Mouse (Mus musculus): Measurements from ENCODE around the gene Gm10518. TPM values are rescaled to one million over a fixed set of nuclear protein-coding genes. Genes with fewer than 3 reads are reported as not detected.

The Gm10518 gene
- polyA plus RNA-seq (2012; ENCODE audit: insufficient read depth, insufficient read length, missing spikeins): not detected in 2 replicates

DNA sequence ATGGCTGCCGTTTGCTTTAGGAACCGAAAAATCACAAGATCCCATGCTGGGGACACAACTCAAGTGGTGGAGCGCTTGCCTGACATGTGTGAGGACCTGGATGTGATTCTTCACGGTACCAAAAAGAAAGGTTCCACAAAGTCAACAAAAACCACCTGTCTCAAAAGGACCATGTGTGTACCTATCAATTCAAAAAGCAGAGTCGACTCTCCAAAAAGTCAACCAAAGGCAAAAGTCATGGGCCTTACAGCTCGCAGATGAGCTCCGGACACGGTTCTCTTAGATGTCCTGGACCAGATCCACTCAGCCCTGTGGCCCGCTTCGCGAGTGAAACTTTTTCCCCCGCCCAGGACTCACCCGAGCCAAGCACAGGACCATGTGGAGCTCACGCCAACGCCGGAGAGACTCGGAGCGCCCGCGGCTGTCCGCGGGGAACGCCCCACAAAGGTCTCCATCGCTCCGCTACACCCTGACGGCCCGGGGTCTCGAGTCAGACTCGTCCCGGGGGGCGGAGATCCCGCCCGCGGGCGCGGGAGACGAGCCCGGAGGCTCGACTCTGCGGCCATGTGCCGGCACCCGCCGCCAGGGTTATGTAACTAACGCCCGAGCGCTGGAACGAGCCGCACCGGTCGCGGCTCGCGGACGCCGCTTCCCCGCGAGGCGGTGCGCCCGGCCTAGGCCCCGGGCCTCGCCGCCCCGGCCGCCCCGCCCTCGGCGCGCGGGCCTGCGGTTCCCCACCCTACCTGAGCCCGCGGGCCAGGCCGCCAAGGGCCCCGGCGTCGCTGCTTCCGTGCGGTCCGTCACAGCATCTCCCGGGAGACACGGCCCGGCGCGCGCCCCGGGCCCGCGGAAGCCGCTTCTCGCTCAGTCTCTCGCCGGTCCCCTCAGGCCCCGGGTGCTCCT is at the start of gene Gm10518:
Gm10518 (plus strand) TSS at position 767 of the 903 bp plus-strand sequence.
- TF ChIP-seq CTCF (IDR thresholded peaks at IDR 0.05; ENCODE audit: low read depth, low read length) (no peak), POLR2A (IDR thresholded peaks at IDR 0.05; ENCODE audit: borderline replicate concordance, low read depth, low read length) (no peak)
- H3K27ac ChIP-seq (ENCODE audit: insufficient read depth, low read depth, low read length): peak within 1 kb of the TSS; percentile 82
- peaks cover 13% of the 10 kb centered on the region for H3K4me1 ChIP-seq (ENCODE audit: control insufficient read depth, insufficient read depth, low read length)
- H3K4me3 ChIP-seq (ENCODE audit: insufficient read depth, low read length): peak within 1 kb of the TSS; percentile 96

DNA sequence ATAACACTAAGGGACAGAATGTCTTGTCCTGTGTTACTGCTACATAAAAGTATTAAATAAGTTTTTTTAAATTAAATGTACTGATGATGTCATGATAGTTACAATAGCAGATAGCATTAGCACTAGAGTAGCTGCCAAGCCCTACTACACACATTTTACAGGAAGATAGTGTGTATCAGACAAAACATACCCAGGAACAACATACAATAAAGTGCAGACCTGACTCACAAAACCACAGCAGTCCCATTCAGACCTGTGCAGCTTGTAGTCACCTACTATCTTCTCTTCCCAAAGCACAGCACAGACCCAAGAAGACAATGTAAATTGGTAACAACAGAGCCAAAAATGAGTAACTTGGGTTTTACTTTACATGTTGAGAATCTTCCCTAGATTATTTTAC is 46.7 kb upstream of the Gm10518 start:
- no peak overlapping the region for H3K27ac ChIP-seq (ENCODE audit: insufficient read depth, low read depth, low read length)
- TF ChIP-seq CTCF (IDR thresholded peaks at IDR 0.05; ENCODE audit: low read depth, low read length): no peak
- TF ChIP-seq POLR2A (IDR thresholded peaks at IDR 0.05; ENCODE audit: borderline replicate concordance, low read depth, low read length): no peak
- H3K4me1 ChIP-seq (ENCODE audit: control insufficient read depth, insufficient read depth, low read length): peaks cover 5% of the 10 kb centered on the region
- H3K4me3 ChIP-seq (ENCODE audit: insufficient read depth, low read length): no peak overlapping the region

DNA sequence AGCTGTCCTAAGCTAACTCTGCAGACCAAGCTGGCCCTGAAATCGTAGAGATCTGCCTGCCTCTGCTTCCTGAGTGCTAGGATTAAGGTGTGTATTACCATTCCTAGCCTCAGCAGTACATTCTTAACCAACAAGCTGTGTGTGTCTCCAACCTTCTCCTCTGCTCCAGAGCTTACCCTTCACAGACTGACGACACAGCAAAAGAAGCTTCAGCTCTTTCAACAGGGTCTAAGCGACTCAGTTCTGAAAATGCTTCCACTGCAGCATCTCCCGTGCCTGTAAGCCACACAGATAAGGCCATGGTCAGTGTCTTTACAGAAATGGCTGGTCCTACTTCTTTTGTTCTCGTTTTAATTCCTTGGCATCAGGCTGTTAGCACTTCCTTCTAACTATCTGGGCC is 43.1 kb upstream of the Gm10518 start:
- H3K4me1 ChIP-seq (ENCODE audit: control insufficient read depth, insufficient read depth, low read length): peaks cover 5% of the 10 kb centered on the region
- no peak overlapping the region for H3K27ac ChIP-seq (ENCODE audit: insufficient read depth, low read depth, low read length)
- TF ChIP-seq CTCF (IDR thresholded peaks at IDR 0.05; ENCODE audit: low read depth, low read length) (no peak), POLR2A (IDR thresholded peaks at IDR 0.05; ENCODE audit: borderline replicate concordance, low read depth, low read length) (no peak)
- no peak overlapping the region for H3K4me3 ChIP-seq (ENCODE audit: insufficient read depth, low read length)

DNA sequence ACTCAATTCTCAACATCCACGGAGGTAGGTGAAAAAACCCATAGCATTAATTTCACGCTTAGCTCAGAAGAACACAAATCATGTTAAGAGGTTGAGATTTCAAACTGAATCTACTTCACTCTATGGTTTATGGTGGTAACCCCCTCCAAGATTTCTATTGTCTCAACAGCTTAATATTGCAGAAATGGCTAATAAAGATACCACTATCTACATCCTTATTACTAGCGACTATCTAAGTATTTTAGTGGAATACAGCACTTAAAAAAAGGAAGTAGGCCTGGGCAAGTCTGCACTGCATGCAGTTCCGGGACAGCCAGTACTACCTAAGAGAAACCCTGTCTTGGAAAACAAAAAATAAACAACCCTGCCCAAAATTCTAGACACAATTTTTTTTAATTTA is 42.6 kb upstream of the Gm10518 start:
- TF ChIP-seq POLR2A (IDR thresholded peaks at IDR 0.05; ENCODE audit: borderline replicate concordance, low read depth, low read length): no peak
- no peak for TF ChIP-seq CTCF (IDR thresholded peaks at IDR 0.05; ENCODE audit: low read depth, low read length)
- no peak overlapping the region for H3K4me3 ChIP-seq (ENCODE audit: insufficient read depth, low read length)
- peaks cover 5% of the 10 kb centered on the region for H3K4me1 ChIP-seq (ENCODE audit: control insufficient read depth, insufficient read depth, low read length)
- no peak overlapping the region for H3K27ac ChIP-seq (ENCODE audit: insufficient read depth, low read depth, low read length)

DNA sequence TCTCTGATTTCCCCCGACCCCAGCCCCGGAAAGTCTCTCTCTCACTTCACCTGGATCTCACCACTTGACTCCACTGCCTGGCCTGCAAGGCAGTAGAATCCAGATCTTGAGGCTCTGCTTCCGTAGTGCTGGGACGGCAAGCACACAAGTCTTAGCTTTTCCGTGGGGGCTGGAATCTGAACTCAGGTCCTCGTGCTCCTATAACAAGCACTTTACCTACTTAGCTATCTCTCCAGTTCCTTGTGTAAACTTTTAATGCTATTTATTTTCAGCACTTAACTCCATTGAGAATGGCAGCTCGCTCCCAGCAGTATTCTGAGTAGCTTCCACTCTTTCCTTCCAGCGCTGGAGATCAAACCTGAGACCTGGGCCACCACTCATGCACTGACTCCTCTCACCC is 26.3 kb upstream of the Gm10518 start:
- H3K27ac ChIP-seq (ENCODE audit: insufficient read depth, low read depth, low read length): no peak overlapping the region
- TF ChIP-seq POLR2A (IDR thresholded peaks at IDR 0.05; ENCODE audit: borderline replicate concordance, low read depth, low read length) (no peak), CTCF (IDR thresholded peaks at IDR 0.05; ENCODE audit: low read depth, low read length) (no peak)
- H3K4me1 ChIP-seq (ENCODE audit: control insufficient read depth, insufficient read depth, low read length): no peaks in the 10 kb centered on the region
- H3K4me3 ChIP-seq (ENCODE audit: insufficient read depth, low read length): no peak overlapping the region

DNA sequence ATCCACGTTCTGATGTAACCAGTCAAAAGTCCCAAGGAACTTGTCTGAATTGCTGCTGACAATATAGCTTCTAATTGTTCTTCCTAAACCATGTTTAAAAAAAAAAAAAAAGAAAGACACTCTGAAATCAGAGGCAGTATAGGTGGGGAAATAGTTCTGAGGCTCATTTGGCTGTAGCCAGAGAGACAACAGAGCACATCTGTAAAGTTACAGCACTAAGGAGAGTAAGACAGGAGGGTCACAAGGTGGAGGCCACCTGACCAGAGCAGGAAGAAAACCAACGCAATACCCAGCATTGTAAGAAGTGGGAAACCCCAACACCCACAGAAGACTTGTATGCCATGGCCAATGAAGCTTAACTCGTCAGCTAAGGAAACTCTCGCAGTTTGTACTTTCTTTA is 19.1 kb upstream of the Gm10518 start:
- TF ChIP-seq POLR2A (IDR thresholded peaks at IDR 0.05; ENCODE audit: borderline replicate concordance, low read depth, low read length) (no peak), CTCF (IDR thresholded peaks at IDR 0.05; ENCODE audit: low read depth, low read length) (no peak)
- Histone ChIP-seq H3K4me3 (ENCODE audit: insufficient read depth, low read length) (no peak overlapping the region), H3K4me1 (ENCODE audit: control insufficient read depth, insufficient read depth, low read length) (no peaks in the 10 kb centered on the region), H3K27ac (ENCODE audit: insufficient read depth, low read depth, low read length) (no peak overlapping the region)

DNA sequence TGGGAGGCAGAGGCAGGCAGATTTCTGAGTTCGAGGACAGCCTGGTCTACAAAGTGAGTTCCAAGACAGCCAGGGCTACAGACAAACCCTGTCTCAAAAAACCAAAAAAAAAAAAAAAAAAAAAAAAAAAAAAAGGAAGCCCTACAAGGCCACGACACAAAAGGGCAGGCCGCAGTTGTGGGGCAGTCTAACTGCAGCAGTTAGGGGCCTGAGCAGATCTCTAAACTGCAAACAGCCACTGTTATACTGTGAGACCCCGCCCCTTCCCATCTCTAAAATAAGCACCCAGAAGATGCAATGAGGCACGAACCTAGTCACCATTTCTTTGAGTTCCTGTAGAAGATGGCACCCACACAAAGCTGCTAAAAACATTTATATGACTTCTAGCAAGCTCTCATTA is 17.7 kb upstream of the Gm10518 start:
- TF ChIP-seq CTCF (IDR thresholded peaks at IDR 0.05; ENCODE audit: low read depth, low read length) (no peak), POLR2A (IDR thresholded peaks at IDR 0.05; ENCODE audit: borderline replicate concordance, low read depth, low read length) (no peak)
- Histone ChIP-seq H3K27ac (ENCODE audit: insufficient read depth, low read depth, low read length) (no peak overlapping the region), H3K4me3 (ENCODE audit: insufficient read depth, low read length) (no peak overlapping the region), H3K4me1 (ENCODE audit: control insufficient read depth, insufficient read depth, low read length) (no peaks in the 10 kb centered on the region)

DNA sequence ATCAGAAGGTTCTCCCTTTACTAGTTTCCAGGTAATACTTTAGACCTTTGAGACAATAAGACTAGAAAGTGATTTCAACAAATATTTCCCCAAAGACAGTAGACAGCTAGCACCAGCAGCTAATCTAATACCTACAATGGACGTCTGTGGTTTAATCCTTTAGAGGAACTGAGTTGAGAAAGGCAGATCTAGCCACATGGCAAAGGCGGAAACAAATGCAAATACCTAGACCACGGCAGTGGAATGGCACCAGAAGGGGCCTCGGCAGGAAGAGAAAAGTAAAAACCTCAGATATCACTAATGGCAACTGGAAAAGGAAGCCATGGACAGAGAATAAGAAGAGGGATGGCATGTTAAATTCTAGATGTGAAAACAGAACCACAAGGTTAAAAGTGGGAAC is 15.9 kb upstream of the Gm10518 start:
- H3K4me3 ChIP-seq (ENCODE audit: insufficient read depth, low read length): no peak overlapping the region
- no peak overlapping the region for H3K27ac ChIP-seq (ENCODE audit: insufficient read depth, low read depth, low read length)
- H3K4me1 ChIP-seq (ENCODE audit: control insufficient read depth, insufficient read depth, low read length): no peaks in the 10 kb centered on the region
- TF ChIP-seq POLR2A (IDR thresholded peaks at IDR 0.05; ENCODE audit: borderline replicate concordance, low read depth, low read length) (no peak), CTCF (IDR thresholded peaks at IDR 0.05; ENCODE audit: low read depth, low read length) (no peak)

DNA sequence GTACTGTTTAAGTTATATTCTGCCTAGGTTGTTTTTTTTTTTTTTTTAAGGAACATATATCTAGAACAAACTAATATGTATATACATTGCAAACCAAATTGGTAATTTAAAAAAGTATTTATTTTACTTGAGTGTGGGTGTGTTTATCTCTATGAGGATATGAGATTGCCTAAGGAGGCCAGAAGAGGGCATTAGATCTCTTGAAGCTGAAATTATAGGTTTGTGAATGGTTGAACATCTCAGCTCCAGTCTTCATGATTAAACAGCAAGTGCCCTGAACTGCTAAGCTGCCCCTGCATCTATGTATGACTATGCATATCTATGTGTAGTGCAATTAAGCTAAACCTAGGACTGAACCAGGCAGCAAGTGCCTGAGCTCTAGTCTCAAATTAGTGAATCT is 4.4 kb upstream of the Gm10518 start:
- H3K27ac ChIP-seq (ENCODE audit: insufficient read depth, low read depth, low read length): no peak overlapping the region
- TF ChIP-seq POLR2A (IDR thresholded peaks at IDR 0.05; ENCODE audit: borderline replicate concordance, low read depth, low read length) (no peak), CTCF (IDR thresholded peaks at IDR 0.05; ENCODE audit: low read depth, low read length) (no peak)
- peaks cover 9% of the 10 kb centered on the region for H3K4me1 ChIP-seq (ENCODE audit: control insufficient read depth, insufficient read depth, low read length)
- H3K4me3 ChIP-seq (ENCODE audit: insufficient read depth, low read length): no peak overlapping the region

DNA sequence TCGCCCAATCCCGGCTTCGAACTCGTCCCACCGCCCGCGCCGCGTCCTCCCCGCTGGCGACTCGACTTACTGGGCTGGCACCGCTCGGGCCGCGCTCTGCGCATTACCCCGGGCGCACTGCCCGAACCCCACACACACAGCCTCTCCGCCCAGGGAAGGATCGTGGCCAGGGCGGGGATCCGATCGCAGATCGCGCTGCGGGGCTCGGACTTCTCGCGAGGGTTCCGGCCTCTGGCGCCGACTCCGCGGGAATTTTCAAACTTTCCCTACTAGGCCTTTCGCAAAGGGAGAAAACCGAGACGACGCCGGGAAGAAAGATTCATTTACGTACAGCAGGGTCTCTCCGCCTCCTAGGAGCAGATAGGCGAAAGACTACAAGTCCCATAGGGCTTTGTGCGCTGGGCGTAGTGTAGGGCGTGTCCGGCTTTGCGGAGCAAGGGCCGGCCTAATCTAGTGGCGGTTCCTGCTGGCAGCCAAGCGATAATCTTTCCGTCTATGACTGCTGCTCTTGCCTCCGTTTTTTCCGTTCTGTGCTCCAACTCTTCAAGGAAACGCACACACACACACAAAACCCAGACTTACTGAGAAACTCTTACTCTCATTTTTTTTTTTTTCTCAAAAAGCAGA is 450 bp downstream of the Gm10518 start, which contains the start of gene Ahctf1:
Ahctf1 (minus strand) TSS at position 168 of the 627 bp plus-strand sequence.
- H3K27ac ChIP-seq (ENCODE audit: insufficient read depth, low read depth, low read length): peak within 1 kb of the TSS; percentile 82
- peak; percentile 80; the same call in 1 of the 2 replicates for TF ChIP-seq POLR2A (IDR thresholded peaks at IDR 0.05; ENCODE audit: borderline replicate concordance, low read depth, low read length)
- no peak for TF ChIP-seq CTCF (IDR thresholded peaks at IDR 0.05; ENCODE audit: low read depth, low read length)
- H3K4me3 ChIP-seq (ENCODE audit: insufficient read depth, low read length): peak within 1 kb of the TSS; percentile 96
- H3K4me1 ChIP-seq (ENCODE audit: control insufficient read depth, insufficient read depth, low read length): peaks cover 13% of the 10 kb centered on the region
